Mouse (Mus musculus) embryonic fibroblast, embryonic 13.5 days (primary cell): ENCODE measurements around the gene Umad1.

Source experiments
- CTCF ChIP-seq: IDR thresholded peaks from 2 replicates; pipeline ENCODE4 v1.5.1; 2011; ENCODE audit warnings: mild to moderate bottlenecking, control low read depth, low read length, moderate library complexity, borderline replicate concordance; ENCODE audit not compliant: insufficient read depth
- POLR2A ChIP-seq: IDR thresholded peaks from 2 replicates; pipeline ENCODE4 v1.6.1; 2011; ENCODE audit warnings: low read depth, mild to moderate bottlenecking, control low read depth, low read length, moderate library complexity

DNA sequence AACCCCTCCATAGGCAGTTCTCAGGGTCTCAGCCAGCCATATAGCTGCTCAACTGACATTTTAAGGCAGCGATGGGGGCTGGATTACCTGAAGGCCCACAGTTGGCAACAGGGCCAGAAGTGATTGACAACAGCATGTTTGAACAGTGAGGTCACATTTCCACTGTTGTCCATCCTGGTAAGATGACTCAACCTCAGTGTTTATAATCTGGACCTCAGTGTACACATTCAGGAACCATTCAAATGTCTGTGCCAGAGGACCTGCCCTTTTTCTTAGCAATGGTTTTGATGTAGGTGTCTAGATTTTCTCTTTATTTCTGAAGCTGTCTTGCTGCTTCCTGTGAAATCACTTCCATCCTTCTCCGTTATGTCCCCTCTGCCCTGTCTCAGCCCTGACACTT is 88.1 kb downstream of the Umad1 start:
- TF ChIP-seq POLR2A = no peak
- TF ChIP-seq CTCF = no peak
